Mouse (Mus musculus) T-helper 1 cell (primary cell): ENCODE data around the gene 4430402I18Rik.

Experiments used
- in situ Hi-C: fragments of 300-600 bp; cut with MboI, MseI; formaldehyde crosslinking; loops from one replicate; pipeline ENCODE4 v1.15.1; 2025; ENCODE audit warnings: high pct_unique_total_duplicates

4430402I18Rik gene

DNA sequence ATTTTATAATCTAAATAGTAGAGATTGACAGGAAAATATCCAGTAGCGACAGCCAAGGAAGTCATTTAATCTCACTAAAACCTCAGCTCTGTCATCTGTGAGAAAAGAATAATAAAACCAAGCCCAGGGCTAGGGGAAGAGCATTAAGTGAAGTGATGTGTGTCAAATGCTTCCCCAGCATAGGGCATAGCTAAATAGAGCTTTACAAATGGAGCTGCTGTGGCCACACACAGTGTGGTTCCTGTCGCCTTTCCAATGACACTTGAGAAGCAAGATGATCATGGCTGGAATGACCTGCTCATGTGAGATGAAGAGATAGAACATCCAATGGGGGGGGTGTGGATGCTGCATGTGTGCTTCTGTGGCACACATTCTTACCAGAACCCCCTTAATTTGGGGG is 65.5 kb downstream of the 4430402I18Rik start:
- in situ Hi-C loops = no loop called here

DNA sequence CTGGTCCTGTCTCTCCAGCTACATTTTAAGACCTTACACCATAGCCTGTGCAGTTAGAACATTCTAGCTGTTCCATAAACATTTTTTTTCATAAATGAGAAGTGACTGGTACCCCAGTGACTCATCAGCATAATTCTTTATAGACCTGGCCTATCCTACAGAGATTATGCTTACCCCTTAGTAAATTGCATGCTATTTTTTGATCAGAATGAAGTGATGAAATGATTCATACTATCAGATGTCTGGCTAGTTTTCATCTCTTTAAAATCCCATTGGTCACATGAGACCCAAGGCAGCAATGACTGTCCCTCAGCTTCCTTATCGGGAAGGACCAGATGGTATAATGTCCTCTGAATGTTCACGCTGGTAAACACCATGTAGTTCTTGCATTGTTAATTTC is 66.8 kb downstream of the 4430402I18Rik start:
- in situ Hi-C loops = no loop called here

DNA sequence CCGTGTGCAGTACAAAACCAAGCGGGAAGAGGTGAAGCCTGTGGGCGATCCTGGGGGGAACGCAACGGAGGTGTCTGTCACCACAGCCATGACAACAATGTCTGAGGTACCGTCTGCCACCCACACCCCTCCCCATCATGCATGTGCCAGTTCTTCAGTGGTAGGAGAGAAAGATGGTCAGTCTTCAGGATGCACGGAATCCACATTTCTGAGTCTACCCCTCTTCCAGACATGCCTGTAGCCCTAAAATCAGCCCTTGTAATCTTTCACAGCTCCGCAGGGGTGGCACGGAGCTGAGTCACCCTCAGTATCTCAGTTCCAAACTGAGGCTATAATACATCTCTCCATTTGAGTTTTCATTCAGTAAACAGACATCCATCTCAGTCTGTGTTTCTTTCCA is 70.1 kb downstream of the 4430402I18Rik start:
- in situ Hi-C loops = no loop called here

DNA sequence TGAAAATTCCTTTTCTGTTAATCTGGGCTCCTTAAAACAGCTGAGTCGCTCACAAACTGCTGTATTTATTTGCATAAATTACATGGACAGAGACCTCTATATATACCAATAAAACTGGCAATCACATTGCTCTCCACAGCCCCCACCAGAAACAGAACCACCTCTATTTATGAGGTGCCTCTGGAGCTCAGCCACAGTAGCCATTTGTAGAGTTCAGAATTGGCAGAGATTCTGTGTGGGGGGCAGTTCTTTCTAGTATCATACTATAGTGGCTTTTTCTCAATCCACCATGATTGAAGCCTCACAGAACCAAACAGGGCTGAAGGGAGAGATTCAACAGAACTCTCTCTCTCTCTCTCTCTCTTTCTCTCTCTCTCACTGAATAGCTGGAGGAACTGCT is 71.0 kb downstream of the 4430402I18Rik start:
- in situ Hi-C loops = no loop called here

DNA sequence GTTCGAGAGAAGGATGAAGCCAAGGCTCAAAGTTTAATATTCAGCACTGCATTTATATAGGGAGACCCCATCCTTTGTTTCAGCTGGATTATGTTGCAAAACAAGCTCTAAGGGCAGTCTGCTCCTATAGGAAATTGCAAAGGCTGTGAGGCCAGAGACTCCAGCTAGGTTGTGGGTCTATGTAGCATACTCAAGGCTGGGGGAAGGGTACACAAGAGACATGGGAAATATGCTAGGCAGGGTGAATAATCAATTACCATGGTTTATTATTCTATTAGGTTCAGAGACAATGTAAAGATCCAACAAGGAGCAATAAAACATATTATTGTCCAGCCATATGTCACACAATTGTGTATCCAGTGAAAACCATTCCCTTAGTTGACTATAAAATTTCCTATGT is 75.7 kb downstream of the 4430402I18Rik start:
- in situ Hi-C loops = no loop called here

DNA sequence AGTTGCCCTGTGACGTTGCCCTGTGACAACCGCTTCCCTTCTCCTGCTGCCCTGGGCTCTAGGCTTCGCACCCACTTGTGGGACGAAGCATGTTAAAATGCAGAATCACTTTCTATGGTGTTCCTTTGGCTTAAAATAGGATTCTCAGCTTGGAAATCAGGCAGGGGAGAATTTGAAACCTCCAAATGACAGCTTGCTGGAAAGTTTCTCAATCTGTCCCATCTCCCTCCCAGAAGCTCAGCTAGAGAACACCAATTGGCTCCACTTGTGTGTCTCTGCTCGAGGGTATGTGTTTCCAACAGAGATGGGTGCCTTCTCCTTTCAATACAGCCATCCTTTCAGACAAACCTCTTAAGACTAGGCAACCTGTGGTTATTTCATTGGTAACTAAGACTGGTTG is 76.4 kb downstream of the 4430402I18Rik start:
- in situ Hi-C loops = no loop called here

DNA sequence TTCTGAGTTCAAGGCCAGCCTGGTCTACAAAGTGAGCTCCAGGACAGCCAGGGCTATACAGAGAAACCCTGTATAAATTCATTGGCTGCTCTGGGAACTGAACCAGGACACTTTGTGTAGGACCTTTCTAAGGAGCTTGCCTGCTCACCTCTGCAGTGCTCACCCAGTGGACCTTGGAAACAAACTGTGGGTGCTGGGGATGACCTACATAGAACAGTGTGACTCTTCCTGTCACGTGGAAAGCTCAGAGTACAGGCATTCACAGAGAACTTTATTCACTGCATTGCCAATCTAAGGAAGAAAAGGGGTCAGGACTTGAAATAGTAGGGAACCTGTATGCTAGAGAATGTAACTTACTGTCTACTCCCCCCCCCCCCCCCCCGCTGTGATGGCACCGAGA is 78.3 kb downstream of the 4430402I18Rik start:
- in situ Hi-C loops = no loop called here

DNA sequence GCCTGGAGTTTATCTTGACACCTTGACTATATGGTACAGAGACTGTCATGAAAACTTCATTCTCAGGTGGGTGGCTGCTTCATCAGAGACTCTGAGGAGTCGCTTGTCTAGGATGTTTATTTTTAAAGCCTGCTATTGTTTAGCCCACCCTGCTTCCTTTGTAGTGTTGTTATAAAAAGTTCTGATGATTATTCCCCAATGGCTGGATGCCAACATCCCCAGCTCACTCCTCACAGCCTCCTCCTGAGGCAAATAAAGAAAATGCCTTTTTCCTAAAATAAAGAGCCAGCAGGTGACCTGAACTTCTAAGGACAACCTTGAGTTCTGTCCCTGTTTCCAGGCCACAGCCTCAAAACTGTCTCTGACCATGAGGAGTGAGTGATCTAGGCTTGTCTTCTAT is 79.1 kb downstream of the 4430402I18Rik start:
- in situ Hi-C loops = no loop called here

DNA sequence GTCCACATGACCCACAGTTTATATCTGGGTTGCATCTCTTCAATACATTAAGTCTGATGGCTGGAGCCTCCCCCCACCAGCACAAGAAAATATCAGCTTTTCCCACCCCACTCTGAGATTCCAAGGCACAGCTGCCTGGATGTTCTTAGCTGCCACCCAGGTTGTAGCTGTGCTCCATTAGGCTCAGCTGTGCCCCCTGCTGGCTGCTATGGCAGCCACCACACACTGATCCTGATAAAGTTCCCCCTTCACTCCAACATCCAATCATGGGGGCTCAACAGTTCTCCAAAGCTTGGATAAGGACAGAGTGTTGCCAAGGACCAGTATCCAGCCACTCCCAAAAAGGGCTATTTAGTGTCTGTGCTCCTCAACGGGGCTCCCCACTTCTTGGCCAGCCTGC is 84.5 kb downstream of the 4430402I18Rik start:
- in situ Hi-C loops = no loop called here

DNA sequence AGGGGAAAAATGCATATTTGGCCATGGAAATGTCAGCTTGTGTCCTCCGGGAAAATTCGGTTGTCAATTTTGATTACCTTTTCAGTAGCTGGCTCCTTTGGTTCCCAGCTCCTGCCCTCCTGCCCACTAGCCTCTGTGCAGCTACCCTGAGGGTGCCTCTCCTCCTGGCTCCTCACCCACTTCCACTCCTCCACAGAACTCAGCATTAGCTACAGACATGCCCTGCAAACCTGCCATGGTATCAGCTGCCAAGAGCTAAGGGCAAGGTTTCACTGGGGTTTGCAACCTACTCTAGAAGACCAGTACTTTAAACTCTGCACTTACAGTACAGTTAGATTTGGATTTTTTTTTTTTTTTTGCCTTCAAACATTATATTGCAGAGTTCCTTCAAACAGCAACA is 88.1 kb downstream of the 4430402I18Rik start:
- in situ Hi-C loops = no loop called here

DNA sequence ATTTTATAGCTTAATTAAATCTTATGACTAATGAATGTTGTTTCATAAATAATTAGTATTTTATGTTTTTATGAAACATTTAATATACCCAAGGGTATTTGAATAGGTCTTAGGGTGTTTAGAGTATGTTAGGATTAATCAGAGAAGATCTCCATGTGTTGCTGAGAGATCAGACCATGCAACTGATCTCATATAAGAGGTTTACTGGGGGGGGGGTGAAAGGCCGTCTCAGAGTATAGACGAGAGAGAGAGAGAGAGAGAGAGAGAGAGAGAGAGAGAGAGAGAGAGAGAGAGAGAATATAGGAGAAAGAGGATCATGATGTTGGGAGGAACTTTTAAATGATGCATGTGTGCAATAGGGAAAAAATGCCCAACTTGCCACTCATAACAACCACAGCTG is 97.2 kb downstream of the 4430402I18Rik start:
- in situ Hi-C loops = no loop called here

DNA sequence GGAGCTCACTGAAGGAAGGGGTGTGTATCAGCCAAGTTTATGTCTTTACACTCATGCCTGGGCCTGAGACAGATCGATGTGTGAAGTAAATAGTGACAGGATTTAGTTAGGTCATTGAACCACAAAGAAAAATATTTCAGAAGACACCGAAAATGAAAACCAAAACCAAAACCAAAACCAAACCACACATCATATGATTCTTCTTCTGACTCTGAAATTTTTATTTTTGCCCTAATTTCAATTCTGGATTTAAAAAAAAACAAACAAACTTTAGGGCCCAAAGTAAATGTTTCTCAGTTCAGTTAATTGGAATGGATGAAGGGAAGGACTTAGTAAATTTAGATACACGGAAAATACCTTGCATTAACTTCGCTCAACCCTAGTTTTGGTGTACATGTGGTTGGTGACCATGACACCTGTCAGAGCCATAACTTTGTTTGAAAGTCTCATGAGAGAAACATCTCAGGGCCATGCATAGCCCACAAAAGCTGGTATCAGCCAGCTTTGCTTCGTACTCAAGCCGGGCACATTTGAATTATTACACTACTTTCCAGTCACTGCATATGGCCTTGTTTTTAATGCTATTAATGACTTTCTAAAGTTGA is 98.2 kb downstream of the 4430402I18Rik start:
- in situ Hi-C loops = no loop called here

DNA sequence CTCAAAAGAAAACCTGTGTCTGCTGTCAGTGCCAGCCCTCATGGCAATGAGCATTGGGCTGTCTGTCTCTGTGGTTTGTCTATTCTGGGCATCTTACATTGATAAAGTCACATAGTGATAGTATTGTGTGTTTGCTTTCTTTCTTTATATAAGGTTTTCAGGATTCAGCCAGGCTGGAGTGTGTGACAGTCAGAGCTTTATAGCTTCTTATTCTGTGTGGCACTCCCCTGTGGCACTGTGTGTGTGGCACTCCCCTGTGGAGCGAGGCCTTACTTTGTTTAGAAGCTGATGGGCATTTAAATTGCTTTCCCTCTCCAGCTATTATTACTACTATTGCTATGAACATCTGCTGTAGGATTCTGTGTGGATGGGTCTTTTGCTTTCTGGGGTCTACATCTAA is 102.1 kb downstream of the 4430402I18Rik start:
- in situ Hi-C loops = no loop called here

DNA sequence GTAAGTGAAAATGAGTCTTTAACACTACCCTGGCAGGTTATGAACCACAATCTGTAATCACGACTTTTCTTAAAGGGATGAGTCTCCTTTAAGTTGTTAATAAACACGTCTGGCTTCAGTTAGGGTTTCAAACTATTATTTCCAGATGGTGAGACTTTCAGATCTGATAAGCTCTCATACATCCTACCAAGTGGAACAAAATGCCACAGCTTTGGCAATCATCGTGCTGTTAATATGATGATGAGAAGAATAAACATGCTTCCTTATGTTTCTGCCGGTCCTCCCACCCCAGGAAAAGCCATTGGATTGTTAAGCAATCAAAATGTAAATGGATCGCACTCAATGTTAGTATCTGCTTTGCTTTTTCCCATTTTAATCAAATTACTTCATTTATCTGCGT is 102.6 kb downstream of the 4430402I18Rik start:
- in situ Hi-C loops = no loop called here

DNA sequence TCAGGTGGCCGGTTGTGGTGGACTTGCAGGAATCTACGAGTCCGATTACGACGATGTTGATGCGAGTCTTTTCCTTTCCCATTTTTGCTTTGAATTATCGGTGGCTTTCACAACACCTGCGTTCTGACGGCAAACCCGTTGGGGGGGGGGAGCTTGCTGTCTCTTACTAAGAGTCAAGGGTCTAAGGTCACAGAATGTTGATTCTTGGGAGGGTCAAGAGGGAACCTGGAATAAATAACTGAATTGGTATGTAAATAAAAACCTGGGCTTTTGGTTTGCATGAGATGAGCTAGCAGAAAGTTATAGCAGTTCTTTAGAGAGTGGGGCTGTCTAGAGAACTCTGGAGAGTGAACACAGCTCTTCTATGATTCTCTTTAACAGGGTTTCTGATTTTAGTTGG is 104.0 kb downstream of the 4430402I18Rik start:
- in situ Hi-C loops = no loop called here

DNA sequence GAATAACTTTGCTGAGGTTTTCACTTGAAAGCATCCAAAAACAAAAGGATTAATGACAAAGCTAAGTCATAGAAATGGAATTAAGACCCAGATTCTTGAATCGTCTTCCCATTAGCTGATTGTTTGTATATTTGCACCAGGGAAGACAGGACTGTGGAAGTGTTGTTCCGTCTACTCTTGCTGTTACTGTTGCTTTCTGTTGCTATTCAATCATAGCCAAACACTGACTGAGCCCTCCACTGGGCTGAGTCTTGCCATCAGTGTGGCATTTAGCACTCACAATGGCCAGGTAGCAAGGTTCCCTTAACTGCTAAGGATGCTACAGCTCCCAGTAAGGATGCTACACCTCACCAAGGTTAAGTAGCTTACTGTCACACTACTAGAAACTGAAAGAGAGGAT is 107.4 kb downstream of the 4430402I18Rik start:
- in situ Hi-C loops = no loop called here

DNA sequence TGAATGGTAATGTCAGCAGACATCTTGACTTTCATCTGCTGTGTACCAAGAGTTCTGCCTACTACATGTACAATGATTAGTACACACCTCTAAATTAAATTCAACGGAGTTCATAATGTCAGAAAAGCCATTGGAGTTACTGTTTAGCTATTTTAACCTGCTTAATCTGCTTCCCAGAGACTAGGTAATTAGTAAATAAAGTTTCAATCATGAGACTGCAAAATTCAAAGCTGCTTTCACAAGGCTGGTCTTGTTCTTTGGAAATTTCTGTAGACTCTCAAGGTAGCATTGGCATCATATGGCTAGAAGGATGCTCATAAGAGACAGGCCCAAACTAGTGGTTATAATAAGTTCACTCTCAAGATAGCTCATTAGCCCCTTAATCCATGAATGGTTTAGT is 112.8 kb downstream of the 4430402I18Rik start:
- in situ Hi-C loops = no loop called here

DNA sequence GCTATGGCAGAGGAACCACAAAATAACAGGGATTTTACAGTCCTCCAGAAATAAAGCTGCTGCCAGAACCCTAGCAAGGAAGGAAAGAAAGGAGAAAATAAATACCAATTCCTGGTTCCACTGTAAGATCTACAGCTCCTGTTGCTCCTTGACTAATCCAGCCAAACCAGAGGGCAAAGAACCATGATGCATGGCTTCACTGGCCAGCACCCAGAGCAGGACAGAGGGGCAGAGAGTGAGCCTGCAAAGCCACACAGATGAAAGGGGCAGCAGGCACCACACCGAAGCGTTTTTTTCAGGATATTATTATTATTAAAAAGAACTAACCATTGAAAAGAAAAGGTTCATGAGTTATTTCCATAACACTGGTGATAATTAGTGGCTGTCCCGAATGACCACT is 115.6 kb downstream of the 4430402I18Rik start:
- in situ Hi-C loops = no loop called here

DNA sequence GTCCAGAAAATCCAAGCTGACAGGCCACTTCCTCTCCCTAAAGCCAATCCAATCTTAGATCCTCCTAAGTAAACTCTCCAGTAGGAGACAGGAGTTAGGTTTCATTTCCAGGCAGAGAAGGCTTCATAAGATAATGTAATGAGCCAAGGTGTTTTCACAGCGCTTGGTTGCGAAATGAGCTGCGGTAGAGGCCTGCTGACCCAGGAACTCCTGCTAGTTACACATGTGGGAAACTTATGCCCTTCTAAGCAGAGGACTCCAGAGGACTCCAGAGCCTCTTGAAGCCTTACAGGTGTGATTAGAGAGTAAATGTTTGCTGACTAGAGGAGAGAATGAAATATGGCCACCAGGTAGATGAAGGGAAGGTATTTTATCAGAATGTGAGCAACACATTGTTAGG is 117.1 kb downstream of the 4430402I18Rik start:
- in situ Hi-C loops = no loop called here

DNA sequence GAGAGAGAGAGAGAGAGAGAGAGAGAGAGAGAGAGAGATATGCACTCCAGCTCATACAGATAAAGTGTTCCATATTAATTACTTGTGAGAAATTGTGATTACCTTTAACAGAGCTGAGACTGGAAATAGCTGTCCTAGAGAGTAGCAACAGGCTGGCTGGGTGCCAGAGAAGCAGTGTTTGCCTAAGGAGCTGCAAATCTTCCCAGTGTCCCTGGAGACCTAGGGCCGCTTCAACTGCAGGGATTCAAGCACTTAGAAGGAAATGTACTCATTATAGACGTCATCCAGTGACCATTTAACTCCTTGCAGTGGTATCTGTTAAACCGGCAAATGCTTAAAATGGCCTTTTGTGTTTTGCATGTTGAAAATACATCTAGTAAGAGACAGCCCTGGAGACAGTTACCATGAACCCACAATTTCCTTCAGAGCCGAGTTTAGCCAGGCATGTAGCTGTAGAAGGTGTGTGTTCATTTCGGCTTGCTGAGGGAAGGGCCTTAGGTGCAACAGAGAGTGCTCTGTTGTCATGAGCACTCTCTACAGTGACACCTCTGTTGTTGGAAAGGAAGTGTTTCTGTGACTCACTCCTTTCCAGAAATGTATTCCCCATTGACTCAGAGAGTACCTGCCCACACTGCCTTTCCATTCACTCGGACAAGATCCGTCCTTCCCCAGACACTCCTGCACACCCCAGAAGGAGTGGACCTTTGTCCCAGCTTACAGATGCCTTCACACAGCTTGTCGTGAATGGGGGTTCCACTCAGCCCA is 122.5 kb downstream of the 4430402I18Rik start:
- in situ Hi-C loops = no loop called here
